Mouse (Mus musculus) cerebellum, adult 2 months (tissue): ENCODE data around the gene Kirrel.

Experiments used
- CTCF ChIP-seq: fragments of 200-500 bp; IDR thresholded peaks from 2 replicates; pipeline ENCODE4 v1.5.1; 2011; ENCODE audit warnings: low read depth, mild to moderate bottlenecking, control low read depth, low read length, moderate library complexity, borderline replicate concordance; ENCODE audit not compliant: insufficient read depth
- POLR2A ChIP-seq: fragments of 200-500 bp; IDR thresholded peaks from 2 replicates; pipeline ENCODE4 v1.6.1; 2011; ENCODE audit warnings: low read length, control low read depth, borderline replicate concordance; ENCODE audit not compliant: insufficient read depth

GRCm38 (mm10) chr3:87041733-87042132 lies 132.8 kb downstream of the Kirrel start:
- no peak for TF ChIP-seq CTCF
- no peak for TF ChIP-seq POLR2A
